Mouse (Mus musculus): ENCODE results near the gene Aplp2. TPM values are rescaled to one million over a fixed set of nuclear protein-coding genes. Genes with fewer than 3 reads are reported as not detected.

Gene Aplp2
- polyA plus RNA-seq, 1 experiment, result 720 TPM

- H3K4me3 ChIP-seq (ENCODE audit: insufficient read depth, low read length), result no peak overlapping the region
- no peak for TF ChIP-seq CTCF (IDR thresholded peaks at IDR 0.05; ENCODE audit: extremely low read depth, insufficient read depth, low read length)
- no peak for TF ChIP-seq POLR2A (IDR thresholded peaks at IDR 0.05; ENCODE audit: extremely low read depth, insufficient read depth, low read length)
- no peak overlapping the region for H3K27ac ChIP-seq (ENCODE audit: insufficient read depth, low read length)
- H3K4me1 ChIP-seq (ENCODE audit: control insufficient read depth, insufficient read depth, low read length), result peaks cover 7% of the 10 kb centered on the region
Observed at GRCm38 (mm10) chr9:31209502-31209901, 2.1 kb downstream of the Aplp2 start.

- TF ChIP-seq CTCF (IDR thresholded peaks at IDR 0.05; ENCODE audit: extremely low read depth, insufficient read depth, low read length) (no peak), POLR2A (IDR thresholded peaks at IDR 0.05; ENCODE audit: extremely low read depth, insufficient read depth, low read length) (no peak)
- Histone ChIP-seq H3K27ac (ENCODE audit: insufficient read depth, low read length) (no peak overlapping the region), H3K4me3 (ENCODE audit: insufficient read depth, low read length) (no peak overlapping the region), H3K4me1 (ENCODE audit: control insufficient read depth, insufficient read depth, low read length) (peaks cover 12% of the 10 kb centered on the region)
Observed at GRCm38 (mm10) chr9:31207732-31208131, 3.9 kb downstream of the Aplp2 start.

DNA sequence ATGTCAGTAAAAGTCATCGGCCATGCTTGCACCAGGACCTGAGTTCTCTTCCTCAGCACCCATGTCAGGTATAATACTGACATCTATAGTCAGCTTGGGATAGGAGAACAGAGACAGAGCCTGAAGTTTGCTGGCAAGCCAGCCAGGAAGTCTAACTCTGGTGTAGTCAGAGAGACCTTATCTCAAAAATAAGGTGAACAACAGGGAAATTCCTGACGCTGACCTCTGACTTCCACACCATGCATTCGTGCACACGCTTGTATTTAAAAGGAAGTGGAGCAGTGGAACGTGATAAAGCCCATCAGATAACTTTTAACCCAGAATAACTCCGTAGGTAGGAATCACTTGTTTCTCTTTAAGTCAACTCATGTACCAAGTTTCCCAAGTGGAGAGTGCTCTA lies 6.9 kb downstream of the Aplp2 start:
- TF ChIP-seq POLR2A (IDR thresholded peaks at IDR 0.05; ENCODE audit: extremely low read depth, insufficient read depth, low read length), result no peak
- no peak for TF ChIP-seq CTCF (IDR thresholded peaks at IDR 0.05; ENCODE audit: extremely low read depth, insufficient read depth, low read length)
- peaks cover 10% of the 10 kb centered on the region for H3K4me1 ChIP-seq (ENCODE audit: control insufficient read depth, insufficient read depth, low read length)
- H3K4me3 ChIP-seq (ENCODE audit: insufficient read depth, low read length), result no peak overlapping the region
- H3K27ac ChIP-seq (ENCODE audit: insufficient read depth, low read length), result no peak overlapping the region

- Histone ChIP-seq H3K27ac (ENCODE audit: insufficient read depth, low read length) (peak overlapping the region; percentile 51), H3K4me1 (ENCODE audit: control insufficient read depth, insufficient read depth, low read length) (peaks cover 8% of the 10 kb centered on the region), H3K4me3 (ENCODE audit: insufficient read depth, low read length) (no peak overlapping the region)
- TF ChIP-seq CTCF (IDR thresholded peaks at IDR 0.05; ENCODE audit: extremely low read depth, insufficient read depth, low read length) (no peak), POLR2A (IDR thresholded peaks at IDR 0.05; ENCODE audit: extremely low read depth, insufficient read depth, low read length) (no peak)
Observed at GRCm38 (mm10) chr9:31203571-31204210, 7.9 kb downstream of the Aplp2 start.

DNA sequence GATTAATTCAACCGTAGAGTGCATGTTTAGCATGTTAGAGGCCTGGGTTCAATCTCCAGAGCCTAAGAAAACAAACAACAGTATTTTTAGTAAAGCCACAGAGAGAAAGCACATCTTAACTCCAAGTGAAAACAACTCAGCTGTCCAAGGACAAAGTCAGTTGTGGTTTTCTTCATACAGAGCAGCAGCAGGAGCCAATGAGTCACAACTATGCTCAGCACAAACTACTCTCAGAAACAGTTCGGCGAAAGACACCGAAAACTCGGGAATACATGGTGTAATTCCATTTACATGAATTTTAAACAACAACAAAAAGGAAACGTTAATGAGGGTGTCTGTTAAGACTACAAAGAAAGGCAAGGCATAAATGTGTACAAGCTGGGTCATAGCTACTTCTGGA lies 8.5 kb downstream of the Aplp2 start:
- peaks cover 8% of the 10 kb centered on the region for H3K4me1 ChIP-seq (ENCODE audit: control insufficient read depth, insufficient read depth, low read length)
- no peak overlapping the region for H3K27ac ChIP-seq (ENCODE audit: insufficient read depth, low read length)
- TF ChIP-seq CTCF (IDR thresholded peaks at IDR 0.05; ENCODE audit: extremely low read depth, insufficient read depth, low read length) (no peak), POLR2A (IDR thresholded peaks at IDR 0.05; ENCODE audit: extremely low read depth, insufficient read depth, low read length) (no peak)
- H3K4me3 ChIP-seq (ENCODE audit: insufficient read depth, low read length), result no peak overlapping the region

DNA sequence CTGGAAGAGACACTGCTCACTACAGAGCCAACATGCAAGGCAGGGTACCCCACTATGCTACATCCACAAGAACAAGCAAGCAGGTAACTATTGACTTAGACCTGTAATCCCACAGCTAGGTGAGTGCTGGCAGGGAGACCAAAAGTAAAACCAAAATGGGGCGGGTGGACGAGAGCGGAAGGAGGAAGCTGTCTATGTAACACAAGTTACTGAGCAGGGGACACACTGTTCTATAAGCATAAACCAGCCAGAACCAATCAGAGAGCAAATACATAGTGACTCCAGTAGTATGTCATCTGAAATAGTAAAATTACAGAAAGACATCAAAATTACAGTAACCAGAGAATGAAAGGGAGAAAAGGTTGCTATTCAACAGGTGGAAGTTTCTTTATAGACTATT lies 13.0 kb downstream of the Aplp2 start:
- H3K4me3 ChIP-seq (ENCODE audit: insufficient read depth, low read length), result no peak overlapping the region
- TF ChIP-seq POLR2A (IDR thresholded peaks at IDR 0.05; ENCODE audit: extremely low read depth, insufficient read depth, low read length) (no peak), CTCF (IDR thresholded peaks at IDR 0.05; ENCODE audit: extremely low read depth, insufficient read depth, low read length) (no peak)
- H3K4me1 ChIP-seq (ENCODE audit: control insufficient read depth, insufficient read depth, low read length), result peaks cover 4% of the 10 kb centered on the region
- H3K27ac ChIP-seq (ENCODE audit: insufficient read depth, low read length), result no peak overlapping the region

GRCm38 (mm10) chr9:31197782-31198181 lies 13.8 kb downstream of the Aplp2 start:
- Histone ChIP-seq H3K27ac (ENCODE audit: insufficient read depth, low read length) (no peak overlapping the region), H3K4me3 (ENCODE audit: insufficient read depth, low read length) (no peak overlapping the region), H3K4me1 (ENCODE audit: control insufficient read depth, insufficient read depth, low read length) (no peaks in the 10 kb centered on the region)
- TF ChIP-seq CTCF (IDR thresholded peaks at IDR 0.05; ENCODE audit: extremely low read depth, insufficient read depth, low read length), result no peak

DNA sequence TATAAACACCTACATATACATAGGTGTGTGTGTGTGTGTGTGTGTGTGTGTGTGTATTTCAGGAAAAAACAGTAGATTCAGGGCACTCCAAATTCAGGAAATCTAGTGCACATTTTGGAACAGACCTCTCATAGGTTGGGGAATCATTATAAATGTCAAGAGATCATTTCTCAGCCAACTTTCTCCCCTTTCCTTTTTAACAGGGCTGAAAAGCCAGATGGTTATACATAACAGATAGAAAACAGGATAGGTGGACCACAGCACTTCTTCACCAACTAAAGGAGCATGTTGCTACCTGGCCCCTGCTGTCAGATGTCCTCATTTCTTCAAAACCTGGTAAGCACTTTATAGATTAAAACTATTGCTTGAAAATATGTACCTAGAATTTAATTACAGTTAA lies 14.9 kb downstream of the Aplp2 start:
- Histone ChIP-seq H3K27ac (ENCODE audit: insufficient read depth, low read length) (no peak overlapping the region), H3K4me1 (ENCODE audit: control insufficient read depth, insufficient read depth, low read length) (no peaks in the 10 kb centered on the region), H3K4me3 (ENCODE audit: insufficient read depth, low read length) (no peak overlapping the region)
- TF ChIP-seq POLR2A (IDR thresholded peaks at IDR 0.05; ENCODE audit: extremely low read depth, insufficient read depth, low read length) (no peak), CTCF (IDR thresholded peaks at IDR 0.05; ENCODE audit: extremely low read depth, insufficient read depth, low read length) (no peak)

GRCm38 (mm10) chr9:31195573-31195972 lies 16.0 kb downstream of the Aplp2 start:
- H3K4me3 ChIP-seq (ENCODE audit: insufficient read depth, low read length), result no peak overlapping the region
- TF ChIP-seq POLR2A (IDR thresholded peaks at IDR 0.05; ENCODE audit: extremely low read depth, insufficient read depth, low read length) (no peak), CTCF (IDR thresholded peaks at IDR 0.05; ENCODE audit: extremely low read depth, insufficient read depth, low read length) (no peak)
- no peak overlapping the region for H3K27ac ChIP-seq (ENCODE audit: insufficient read depth, low read length)
- no peaks in the 10 kb centered on the region for H3K4me1 ChIP-seq (ENCODE audit: control insufficient read depth, insufficient read depth, low read length)

DNA sequence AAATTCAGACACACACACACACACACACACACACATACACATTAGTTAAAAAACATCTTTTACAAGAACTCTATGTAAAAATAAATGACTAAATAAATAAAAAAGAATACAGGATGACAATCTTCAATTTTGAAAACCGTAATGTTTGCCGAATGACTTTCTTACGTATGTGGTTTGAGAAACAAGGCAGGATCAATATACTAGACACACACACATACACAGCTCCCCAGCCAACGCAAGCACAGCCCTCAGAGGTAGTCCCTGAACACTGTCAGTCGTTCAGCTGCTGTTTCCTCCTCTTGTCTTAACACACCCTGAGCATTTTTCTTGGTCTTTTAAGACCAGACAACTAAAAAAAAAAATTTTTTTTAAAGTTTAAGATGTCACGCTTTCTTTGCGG lies 19.2 kb downstream of the Aplp2 start:
- TF ChIP-seq CTCF (IDR thresholded peaks at IDR 0.05; ENCODE audit: extremely low read depth, insufficient read depth, low read length) (no peak), POLR2A (IDR thresholded peaks at IDR 0.05; ENCODE audit: extremely low read depth, insufficient read depth, low read length) (no peak)
- Histone ChIP-seq H3K4me1 (ENCODE audit: control insufficient read depth, insufficient read depth, low read length) (no peaks in the 10 kb centered on the region), H3K4me3 (ENCODE audit: insufficient read depth, low read length) (no peak overlapping the region), H3K27ac (ENCODE audit: insufficient read depth, low read length) (no peak overlapping the region)
